Mouse (Mus musculus): ENCODE measurements around the gene Tceanc2.

DNA sequence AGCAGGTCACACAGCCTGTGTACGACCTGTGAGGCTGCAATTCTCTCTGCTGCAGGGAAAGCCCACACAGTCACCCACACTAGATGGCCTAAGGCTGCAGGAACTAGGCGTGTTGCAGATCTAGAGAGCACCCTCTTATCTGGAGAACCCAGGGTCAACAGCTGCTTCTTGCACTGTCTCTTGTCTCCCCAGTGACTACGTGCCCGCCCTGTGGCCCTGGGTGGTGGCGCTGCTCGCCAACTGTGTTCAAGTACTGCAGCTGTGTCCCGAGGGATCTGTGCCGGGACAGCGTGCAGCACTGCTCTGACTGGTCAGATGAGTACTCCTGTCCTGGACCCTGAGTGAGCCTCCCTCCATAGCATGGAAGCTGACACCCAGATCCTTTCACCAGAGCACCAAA, 38.7 kb upstream of the Tceanc2 start:
- TF ChIP-seq CTCF (IDR thresholded peaks at IDR 0.05; ENCODE audit: low read depth) (no peak), EP300 (IDR thresholded peaks at IDR 0.05; ENCODE audit: low read depth) (no peak)

Data from heart, postnatal 0 days (tissue).